Mouse (Mus musculus) liver, adult 2 months (tissue): ENCODE results near the gene Kcnd2.

Source experiments
- CTCF ChIP-seq: fragments of 200-500 bp; IDR thresholded peaks from 2 replicates; pipeline ENCODE4 v1.5.1; 2011; ENCODE audit warnings: low read depth, low read length, control low read depth
- POLR2A ChIP-seq: fragments of 200-500 bp; IDR thresholded peaks from 2 replicates; pipeline ENCODE4 v1.6.1; 2011; ENCODE audit warnings: low read length, control low read depth; ENCODE audit not compliant: insufficient read depth; ENCODE audit errors: extremely low read depth

DNA sequence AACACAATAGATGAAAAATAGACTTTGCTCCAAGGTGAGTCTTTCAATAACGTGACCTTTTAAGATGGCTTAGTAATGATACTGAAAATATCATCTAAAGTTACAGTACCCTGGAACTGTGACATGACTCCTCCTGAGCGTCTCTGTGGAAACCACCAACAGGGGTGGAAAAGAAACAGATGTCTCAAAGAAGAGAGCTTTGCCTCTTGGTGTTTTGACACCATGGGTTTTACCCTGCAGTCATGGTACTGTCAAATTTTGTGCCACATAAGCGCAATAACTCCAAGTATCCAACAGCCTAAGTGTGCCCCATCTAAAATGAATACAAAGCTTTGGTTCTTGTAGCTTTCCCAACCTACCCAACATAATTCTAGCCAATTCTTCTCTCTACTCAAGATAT is 374.9 kb downstream of the Kcnd2 start:
- TF ChIP-seq CTCF (no peak), POLR2A (no peak)
